Mouse (Mus musculus) stomach, postnatal 0 days (tissue): ENCODE measurements around the gene Gm11937. TPM values are rescaled to one million over a fixed set of nuclear protein-coding genes. Genes with fewer than 3 reads are reported as not detected.
"Not testable (repeated sequence)": the region's sequence is repeated elsewhere in the genome, so short reads cannot be mapped to it uniquely, and the experiment has no call there.

Experiments
- ATAC-seq: fragments of 200-750 bp; cut with Nextera tagmentation; 2 replicates; pipeline ENCODE4 v1.8.0; 2017; ENCODE audit not compliant: low FRiP score, low TSS enrichment
- DNase-seq: peaks from one replicate; pipeline ENCODE4 v3.0.0-alpha.2; 2016; ENCODE audit warnings: low spot score
- H3K27ac ChIP-seq: fragments of 300-500 bp; sonication (generic); replicated peaks from 2 replicates; pipeline ENCODE4 v1.5.1; 2014; ENCODE audit warnings: mild to moderate bottlenecking, control low read depth
- H3K27me3 ChIP-seq: fragments of 300-500 bp; sonication (generic); 2 replicates; pipeline ENCODE4 v1.6.1; 2014; ENCODE audit warnings: low read length; ENCODE audit not compliant: control insufficient read depth, insufficient read depth
- H3K36me3 ChIP-seq: fragments of 300-500 bp; sonication (generic); 2 replicates; pipeline ENCODE4 v1.6.1; 2014; ENCODE audit warnings: low read length, mixed read lengths; ENCODE audit not compliant: control insufficient read depth, insufficient read depth
- H3K4me1 ChIP-seq: fragments of 300-500 bp; sonication (generic); replicated peaks from 2 replicates; pipeline ENCODE4 v1.6.1; 2014; ENCODE audit warnings: antibody characterized with exemption; ENCODE audit not compliant: control insufficient read depth, insufficient read depth
- H3K4me2 ChIP-seq: fragments of 300-500 bp; sonication (generic); replicated peaks from 2 replicates; pipeline ENCODE4 v1.6.1; 2014; ENCODE audit warnings: low read depth, mild to moderate bottlenecking, control low read depth, moderate library complexity
- H3K4me3 ChIP-seq: fragments of 300-500 bp; sonication (generic); 2 replicates; pipeline ENCODE4 v1.5.1; 2014; ENCODE audit warnings: low read depth, low read length, control low read depth
- H3K9ac ChIP-seq: fragments of 300-500 bp; sonication (generic); 2 replicates; pipeline ENCODE4 v1.6.1; 2014; ENCODE audit warnings: mild to moderate bottlenecking, low read length, control low read depth, mixed read lengths
- H3K9me3 ChIP-seq: fragments of 300-500 bp; sonication (generic); 2 replicates; pipeline ENCODE4 v1.6.1; 2016; ENCODE audit warnings: low read length; ENCODE audit not compliant: control insufficient read depth
- CTCF ChIP-seq: IDR thresholded peaks from 2 replicates; pipeline ENCODE4 v1.5.1; 2016; ENCODE audit warnings: antibody characterized with exemption, low read depth, mild to moderate bottlenecking, moderate library complexity
- EP300 ChIP-seq: optimal IDR thresholded peaks from 2 replicates; pipeline ENCODE3; 2016; ENCODE audit warnings: antibody characterized with exemption
- WGBS: fragments of 180-500 bp; shearing (Covaris S2); extraction: QIAGEN DNeasy Blood & Tissue Kit; methylation state at CpG from one replicate; pipeline ENCODE4 v1.1.7; 2014; 5-methylcytosine and 5-hydroxymethylcytosine counted together
- polyA plus RNA-seq: library from polyadenylated mRNA; unstranded; fragments of >200 nt; fragmentation: Nextera tagmentation; extraction: Ambion mirVana; gene quantifications from 2 replicates; pipeline ENCODE4 v1.2.1, GENCODE M21; 2015

Gene Gm11937
- polyA plus RNA-seq: not detected in 2 replicates

- H3K36me3 ChIP-seq, ATAC-seq, H3K9ac ChIP-seq, H3K4me3 ChIP-seq, H3K4me1 ChIP-seq, H3K9me3 ChIP-seq, H3K27ac ChIP-seq, DNase-seq, H3K4me2 ChIP-seq, H3K27me3 ChIP-seq: not testable (repeated sequence)
- WGBS: 51% methylated on average over 2 of the region's 2 CpGs
Observed at GRCm38 (mm10) chr11:99610089-99610488, at the start of gene Gm11937. Gene Gm11937, minus strand, starts transcription at chr11:99610189.

- H3K9ac ChIP-seq: no peak overlapping the region
- ATAC-seq: no peak
- TF ChIP-seq EP300 (no peak), CTCF (no peak)
Observed at GRCm38 (mm10) chr11:99659256-99659655, 49.3 kb upstream of the Gm11937 start.

DNA sequence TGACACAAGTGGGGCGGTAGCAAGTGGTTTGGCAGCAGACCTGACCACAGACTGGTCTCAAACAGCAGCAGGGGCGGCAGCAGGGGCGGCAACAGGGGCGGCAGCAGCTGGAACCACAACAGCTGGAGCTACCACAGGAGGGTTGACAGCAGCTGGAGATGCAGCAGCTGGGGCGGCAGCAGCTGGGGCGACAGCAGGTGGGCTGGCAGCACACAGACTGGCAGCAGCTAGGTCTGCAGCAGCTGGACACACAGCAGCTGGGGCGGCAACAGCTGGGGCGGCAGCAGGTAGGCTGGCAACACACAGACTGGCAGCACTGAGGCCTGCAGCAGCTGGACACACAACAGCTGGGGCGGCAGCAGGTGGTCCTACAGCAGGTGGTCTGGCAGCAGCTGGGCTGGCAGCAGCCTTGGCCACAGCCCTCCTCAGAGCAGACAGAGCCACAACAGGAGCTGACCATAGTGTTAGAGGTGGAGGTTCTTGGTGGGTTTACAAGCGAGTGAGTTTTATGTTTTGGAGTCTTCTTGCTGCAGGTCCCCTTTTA is 48.5 kb upstream of the Gm11937 start, which contains the start of gene Gm11563:
Gene Gm11563 (minus strand): TSS at position 494 of the 544 bp plus-strand sequence.
- H3K27me3 ChIP-seq, H3K27ac ChIP-seq, ATAC-seq, H3K9me3 ChIP-seq, H3K4me1 ChIP-seq, DNase-seq, H3K4me2 ChIP-seq, H3K9ac ChIP-seq, H3K36me3 ChIP-seq, H3K4me3 ChIP-seq: not testable (repeated sequence)
- 58% methylated on average over 10 of the region's 10 CpGs for WGBS

More at GRCm38 (mm10) chr11:99659256-99659655, 49.3 kb upstream of the Gm11937 start:
- 68% methylated on average over 4 of the region's 4 CpGs for WGBS
- H3K36me3 ChIP-seq: no peaks in the 10 kb centered on the region
- DNase-seq: no peak
- no peaks in the 10 kb centered on the region for H3K27me3 ChIP-seq
- no peaks in the 10 kb centered on the region for H3K9me3 ChIP-seq
- no peak overlapping the region for H3K4me3 ChIP-seq
- no peak overlapping the region for H3K27ac ChIP-seq
- H3K4me1 ChIP-seq: no peaks in the 10 kb centered on the region
- H3K4me2 ChIP-seq: no peak overlapping the region

DNA sequence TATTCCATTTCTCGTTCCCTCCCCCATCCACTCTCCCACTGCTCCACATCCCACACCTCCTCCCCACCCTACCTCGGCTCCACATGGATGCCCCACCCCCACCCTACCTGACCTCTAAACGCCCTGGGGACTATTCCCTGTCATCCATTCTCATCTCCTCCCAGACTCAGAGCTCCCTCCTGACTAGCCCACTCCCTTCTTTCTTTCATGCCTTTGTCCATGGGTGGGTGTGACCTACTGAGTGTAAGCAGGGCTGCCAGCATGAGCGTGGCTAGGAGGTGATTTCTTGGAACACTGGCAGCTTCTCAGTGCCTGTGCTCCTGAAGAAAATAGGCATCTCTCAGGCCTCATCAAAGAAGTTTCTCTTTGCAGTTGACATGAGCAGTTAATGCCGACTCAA is 47.1 kb upstream of the Gm11937 start:
- no peaks in the 10 kb centered on the region for H3K27me3 ChIP-seq
- no peaks in the 10 kb centered on the region for H3K9me3 ChIP-seq
- no peak for DNase-seq
- H3K4me3 ChIP-seq: no peak overlapping the region
- no peaks in the 10 kb centered on the region for H3K36me3 ChIP-seq
- no peaks in the 10 kb centered on the region for H3K4me1 ChIP-seq
- ATAC-seq: no peak
- no peak overlapping the region for H3K4me2 ChIP-seq
- TF ChIP-seq CTCF (no peak), EP300 (no peak)
- no peak overlapping the region for H3K9ac ChIP-seq
- 39% methylated on average over 5 of the region's 5 CpGs for WGBS
- no peak overlapping the region for H3K27ac ChIP-seq

DNA sequence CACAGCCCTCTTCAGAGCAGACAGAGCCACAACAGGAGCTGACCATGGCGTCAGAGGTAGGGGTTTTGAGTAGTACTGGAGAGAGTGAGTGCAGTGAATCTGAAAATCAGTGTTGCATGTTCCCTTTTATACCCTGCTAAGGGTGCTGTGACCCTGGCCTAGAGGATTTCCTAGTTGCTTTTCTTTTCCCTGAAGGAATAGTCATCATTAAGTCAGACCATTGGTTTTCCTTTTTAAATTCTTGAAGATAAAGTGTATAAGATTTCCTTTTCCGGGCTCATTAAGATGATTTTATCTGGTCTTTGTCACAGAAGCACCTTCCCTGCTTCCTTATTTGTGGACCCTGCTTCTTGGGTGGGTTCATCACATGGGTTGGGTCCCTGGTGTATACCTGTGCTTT is 40.1 kb upstream of the Gm11937 start, which contains the start of gene Gm11555:
Gene Gm11555 (minus strand): TSS at position 101 of the 400 bp plus-strand sequence.
- Histone ChIP-seq H3K4me1 (no peaks in the 10 kb centered on the region), H3K4me3 (no peak within 1 kb of the TSS), H3K9me3 (no peaks in the 10 kb centered on the region), H3K27me3 (no peaks in the 10 kb centered on the region), H3K36me3 (no peaks in the 10 kb centered on the region), H3K9ac (no peak within 1 kb of the TSS), H3K27ac (no peak within 1 kb of the TSS), H3K4me2 (no peak within 1 kb of the TSS)
- DNase-seq: no peak
- 92% methylated on average over 2 of the region's 2 CpGs for WGBS
- ATAC-seq: no peak
- TF ChIP-seq CTCF: no peak

DNA sequence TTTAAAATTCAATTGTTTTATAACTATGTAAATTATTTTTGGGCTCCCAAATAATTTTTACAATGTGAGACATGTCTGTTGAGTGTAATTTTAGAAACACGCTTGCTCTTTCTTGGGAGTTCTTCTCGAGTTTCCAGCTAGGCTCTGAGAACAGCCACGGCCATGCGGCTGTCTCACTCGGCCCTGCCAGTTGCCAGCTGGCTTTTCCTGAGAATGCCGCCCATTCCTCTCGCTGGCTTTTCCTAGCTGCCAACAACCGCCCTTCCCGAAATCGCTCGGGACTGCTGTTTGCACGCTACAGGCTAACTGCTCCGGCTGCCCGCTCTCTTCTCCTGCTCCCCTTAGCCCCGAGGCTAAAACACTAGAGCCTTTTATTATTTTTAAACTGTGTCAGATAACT is 36.5 kb upstream of the Gm11937 start:
- ATAC-seq: no peak

More for the DNA sequence above, 36.5 kb upstream of the Gm11937 start:
- WGBS: 90% methylated on average over 15 of the region's 15 CpGs
- H3K9ac ChIP-seq: no peak overlapping the region
- H3K4me2 ChIP-seq: no peak overlapping the region
- no peak overlapping the region for H3K4me3 ChIP-seq
- TF ChIP-seq EP300 (no peak), CTCF (no peak)
- DNase-seq: no peak
- no peaks in the 10 kb centered on the region for H3K27me3 ChIP-seq
- H3K27ac ChIP-seq: no peak overlapping the region
- no peaks in the 10 kb centered on the region for H3K9me3 ChIP-seq
- no peaks in the 10 kb centered on the region for H3K36me3 ChIP-seq
- no peaks in the 10 kb centered on the region for H3K4me1 ChIP-seq
